Mouse (Mus musculus) granulocyte monocyte progenitor cell, adult 5-6 weeks (primary cell): ENCODE results near the gene Scnn1a. TPM values are rescaled to one million over a fixed set of nuclear protein-coding genes. Genes with fewer than 3 reads are reported as not detected.

ENCODE experiments used
- ATAC-seq: replicated peaks from 2 replicates; pipeline ENCODE4 v1.8.0; 2016; ENCODE audit warnings: mild to moderate bottlenecking, moderate TSS enrichment, inconsistent platforms; ENCODE audit not compliant: poor library complexity, severe bottlenecking
- total RNA-seq, 2 experiments: library from RNA; stranded (forward) in 1 of 2; stranded (reverse) in 1 of 2; fragments of 200-712, 200-1000 nt in 1 of 2; fragments of >200 nt in 1 of 2; fragmentation: Nextera tagmentation in 1 of 2; gene quantifications; 2 replicates each; pipeline ENCODE4 v1.2.3; 2014 to 2017

Scnn1a gene
- total RNA-seq, 2 experiments from 2014 or later = 1.8 to 16.2 TPM

DNA sequence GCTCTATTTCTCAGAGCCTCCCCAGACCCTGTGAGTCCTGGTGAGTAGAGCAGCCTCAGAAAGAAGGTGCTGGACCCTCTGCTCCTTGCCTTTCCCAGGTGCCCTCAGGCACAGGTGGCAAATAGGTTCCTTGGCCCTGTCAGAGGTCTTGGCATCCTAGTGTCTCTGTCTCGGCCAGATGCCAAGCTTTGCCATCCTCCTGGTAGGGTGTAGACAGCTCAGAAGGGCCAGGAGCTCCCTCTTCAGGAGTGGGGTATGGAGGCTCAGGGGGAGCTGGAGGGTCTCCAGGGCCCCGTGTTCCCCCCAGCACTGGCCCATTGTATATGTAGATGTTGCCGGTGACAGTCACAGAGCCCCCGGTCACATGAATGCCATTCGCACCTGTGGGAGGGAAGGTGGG lies 13.4 kb upstream of the Scnn1a start:
- no peak for ATAC-seq

DNA sequence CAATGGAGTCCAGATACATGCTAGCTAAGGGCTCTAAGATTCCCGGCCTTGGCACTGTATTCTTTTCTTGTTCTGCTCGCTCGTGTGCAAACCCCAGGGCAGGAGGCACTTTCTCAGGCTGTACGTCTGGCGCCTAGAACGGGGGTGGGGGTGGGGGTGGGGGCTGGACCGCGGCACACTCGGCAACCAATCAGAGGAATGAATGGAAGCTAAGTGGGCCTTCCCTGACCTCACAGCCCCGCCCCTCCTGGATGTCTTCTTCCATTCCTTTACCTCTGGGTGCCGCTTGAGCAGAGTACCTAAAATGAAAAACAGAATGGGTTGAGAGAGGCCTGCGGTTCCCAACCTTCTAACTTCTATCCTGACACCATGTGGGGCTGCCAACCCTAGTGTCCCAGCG lies 11.5 kb upstream of the Scnn1a start:
- no peak for ATAC-seq

DNA sequence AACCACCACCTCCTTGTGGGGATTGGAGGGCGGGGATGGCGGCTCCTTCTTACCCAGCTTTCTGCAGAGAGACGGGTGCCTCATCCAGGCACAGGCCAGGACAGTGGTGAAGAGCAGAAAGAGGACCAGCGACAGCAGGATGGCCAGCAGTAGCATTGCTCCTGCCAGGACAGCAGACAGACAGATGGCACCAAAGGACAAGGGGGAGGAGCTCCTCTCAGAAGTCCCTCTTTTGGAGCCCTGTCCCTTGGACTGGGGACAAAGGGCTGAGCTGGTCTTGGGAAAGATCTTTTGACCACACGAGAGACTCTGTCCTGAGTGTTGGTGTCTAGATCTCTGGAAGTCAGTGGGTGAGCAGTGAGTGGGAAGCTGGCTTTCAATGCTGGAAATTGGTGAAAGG lies 11.1 kb upstream of the Scnn1a start:
- no peak for ATAC-seq

DNA sequence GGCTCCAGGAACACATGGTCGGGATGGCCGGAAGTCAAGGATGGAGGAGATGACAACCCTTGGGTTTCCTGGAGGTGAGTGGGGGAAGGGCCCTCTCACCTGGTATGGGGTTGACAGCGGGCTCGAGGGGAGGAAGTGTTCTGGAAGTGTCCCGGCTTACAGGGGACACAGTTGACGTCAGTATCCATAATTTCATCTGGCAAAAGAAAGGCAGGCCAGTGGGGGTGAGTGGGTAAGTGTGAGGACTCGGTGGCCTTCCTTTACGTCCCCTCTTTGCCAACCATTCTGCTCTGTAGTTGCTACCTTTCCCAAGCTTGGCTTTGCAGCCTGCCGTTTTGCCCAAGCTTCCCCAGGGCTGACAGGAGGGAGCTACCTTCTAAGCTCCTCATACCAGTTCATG lies 8.3 kb upstream of the Scnn1a start:
- ATAC-seq = no peak

DNA sequence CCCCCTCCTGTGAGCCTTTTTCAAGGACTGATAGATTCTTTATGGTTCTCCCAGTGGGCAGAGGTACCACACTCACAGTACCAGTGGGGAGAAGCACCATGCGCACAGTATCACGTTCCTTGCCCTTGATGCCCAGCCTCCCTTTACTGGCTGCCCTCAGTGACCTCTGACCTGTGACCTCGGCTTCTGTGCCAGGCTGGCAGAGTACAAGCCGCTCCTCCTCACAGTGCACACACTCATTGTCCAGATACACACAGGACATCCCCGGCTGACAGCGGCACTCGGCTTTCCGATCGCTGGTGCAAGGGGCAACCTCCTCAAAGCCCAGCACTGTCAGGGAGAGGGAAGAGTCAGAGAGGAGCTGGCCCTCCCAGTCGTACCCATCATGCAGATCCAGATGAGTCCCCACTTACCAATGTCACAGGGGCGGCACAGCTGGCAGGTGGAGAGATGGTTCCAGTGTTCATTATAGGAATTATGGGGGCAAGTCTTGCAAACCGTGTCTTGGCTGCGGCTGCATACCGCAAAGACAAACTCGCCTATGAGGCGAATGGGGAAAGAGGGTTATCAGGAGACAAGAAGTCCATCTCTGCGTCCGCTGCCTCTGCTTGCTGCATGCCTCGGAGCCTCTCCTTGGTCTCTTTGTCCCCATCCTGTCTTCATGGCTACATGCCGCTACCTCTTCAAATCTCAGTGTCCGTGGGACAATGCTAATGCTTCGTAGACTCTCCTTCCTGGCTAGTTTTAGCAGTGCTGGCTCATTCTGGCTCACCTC lies 7.7 kb upstream of the Scnn1a start:
- no peak; the same call in 1 of the 2 replicates for ATAC-seq

DNA sequence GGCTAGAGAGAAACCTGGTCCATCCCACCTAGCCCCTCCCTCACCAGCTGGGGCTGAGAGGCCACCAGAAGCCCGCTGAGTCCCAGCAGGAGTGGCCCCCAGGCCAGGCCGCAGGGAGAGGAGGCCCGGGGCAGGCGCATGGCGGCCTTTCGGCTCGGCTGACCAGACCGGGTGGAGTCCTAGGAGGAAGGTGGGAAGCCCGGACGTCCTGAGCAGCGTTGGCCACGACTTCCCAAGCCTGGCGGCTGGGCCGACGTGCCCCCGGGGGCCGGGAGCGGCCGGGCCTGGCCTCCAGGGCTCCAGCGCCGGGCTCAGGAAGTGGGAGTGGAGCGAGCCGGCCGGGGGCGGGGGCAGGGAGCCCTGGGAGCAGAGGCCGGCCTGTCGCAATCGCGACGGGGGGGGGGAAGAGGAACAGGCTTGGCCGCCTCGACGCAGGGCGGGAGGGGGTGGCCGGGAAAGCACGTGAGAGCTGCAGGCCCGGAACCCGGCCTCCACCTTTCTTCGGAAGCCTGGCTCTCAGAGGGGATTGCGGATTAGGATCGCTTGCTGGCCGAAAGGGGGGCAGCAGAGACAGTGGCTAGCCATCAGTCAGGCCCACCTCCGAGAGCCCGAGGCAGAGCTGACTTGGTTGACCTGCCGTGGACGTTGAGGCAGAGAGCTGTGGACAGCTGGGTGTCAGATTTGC lies 6.8 kb upstream of the Scnn1a start, which contains the start of gene Ltbr:
Ltbr (minus strand) TSS at position 340 of the 685 bp plus-strand sequence.
- peak; percentile 97 for ATAC-seq

DNA sequence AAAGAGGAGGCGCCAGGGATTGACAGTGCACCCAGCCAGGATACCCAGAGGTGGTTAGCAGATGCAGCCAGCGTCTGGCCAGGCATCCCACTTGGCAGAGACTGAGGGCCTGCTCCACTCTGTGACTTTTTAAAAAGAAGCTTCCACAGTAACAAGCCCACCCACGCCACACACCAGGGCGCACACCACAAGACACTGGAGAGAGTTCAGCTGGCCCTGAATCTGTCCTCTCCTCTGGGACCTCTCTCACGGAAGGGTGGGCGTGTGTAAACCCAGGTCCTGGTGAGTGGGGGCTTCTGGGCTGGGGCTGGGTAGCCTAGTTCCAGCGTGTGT lies 6.3 kb upstream of the Scnn1a start:
- peak; percentile 13 for ATAC-seq

DNA sequence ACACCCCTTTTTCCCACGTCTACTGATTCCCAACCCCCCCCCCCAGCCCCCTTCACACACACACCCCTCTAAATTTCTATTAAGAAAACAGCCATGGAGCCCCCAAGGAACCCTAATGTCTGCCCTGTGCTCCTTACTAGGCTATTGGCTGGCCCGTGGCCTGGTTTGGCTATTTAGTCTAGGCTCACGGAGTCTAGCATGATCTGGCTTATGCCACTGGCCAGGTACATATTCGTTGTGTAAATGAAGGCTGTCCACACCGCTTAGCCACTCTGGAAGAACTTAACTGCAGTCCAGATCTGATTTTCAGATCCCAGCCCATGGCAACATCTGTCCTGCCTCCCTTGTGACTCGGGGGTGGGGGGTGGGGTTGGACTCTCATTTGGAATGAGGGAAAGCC lies 5.7 kb upstream of the Scnn1a start:
- ATAC-seq = no peak

DNA sequence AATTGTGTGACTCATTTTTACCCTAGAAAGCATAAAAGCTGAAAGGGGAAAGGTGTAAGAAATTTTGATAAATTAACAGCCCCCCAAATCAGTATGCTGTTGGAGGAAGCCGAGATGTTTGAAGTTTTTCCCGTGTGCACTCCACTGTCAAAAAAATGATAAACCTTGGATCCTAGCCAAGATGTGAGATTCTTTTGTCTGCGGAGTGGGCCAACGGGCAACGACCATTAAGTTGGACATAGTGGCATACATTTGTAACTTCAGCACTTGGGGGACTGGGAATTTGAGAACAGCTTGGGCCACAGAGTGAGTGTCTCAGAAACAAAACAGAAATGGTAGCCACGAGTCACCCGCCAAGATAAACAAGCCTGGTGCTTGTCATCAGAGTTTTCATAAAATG lies 3.4 kb upstream of the Scnn1a start:
- no peak for ATAC-seq

DNA sequence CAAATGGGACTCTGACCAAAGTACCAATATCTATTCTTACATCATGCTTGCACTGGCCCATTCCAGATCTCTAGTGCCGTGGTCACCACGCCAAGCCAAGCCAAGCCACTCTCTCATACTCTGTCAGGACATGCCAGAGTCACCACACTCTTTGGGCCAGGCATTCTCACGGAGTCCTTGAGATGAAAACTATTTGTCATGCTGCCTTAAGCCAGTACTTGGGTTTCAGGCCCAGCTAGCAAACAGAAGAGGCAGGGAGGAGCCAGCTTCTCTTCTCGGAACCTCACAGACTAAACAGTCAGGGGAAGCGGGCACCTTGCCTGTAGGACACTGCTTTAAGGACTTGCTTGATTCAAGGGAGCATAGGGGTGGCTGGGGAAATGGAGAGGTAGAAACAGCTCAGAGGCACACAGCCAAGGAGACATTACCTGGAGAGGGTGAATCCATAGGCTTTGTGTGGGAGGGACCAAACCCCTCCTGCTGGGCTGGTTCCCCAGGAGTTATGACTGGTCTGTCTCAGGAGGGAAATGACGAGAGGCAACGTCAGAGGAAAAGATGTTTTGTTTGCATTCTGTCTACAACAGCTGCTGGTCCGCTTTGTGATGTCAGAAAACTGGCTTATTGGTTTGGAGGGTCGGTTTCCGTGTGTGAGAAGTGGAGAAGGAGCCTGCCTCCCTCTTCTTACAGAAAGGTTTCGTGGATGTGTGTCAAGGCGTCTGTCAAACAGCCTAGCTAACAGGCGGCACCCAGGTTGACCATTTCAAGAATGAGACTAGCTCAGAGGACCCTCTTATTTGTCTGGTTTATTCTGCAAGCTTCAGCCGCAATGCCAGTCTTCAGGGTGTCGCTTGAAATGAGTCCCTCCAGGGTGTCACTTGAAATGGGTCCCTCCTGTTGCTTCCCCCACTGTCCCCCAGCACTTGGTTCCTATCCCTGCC lies 1.2 kb upstream of the Scnn1a start:
- ATAC-seq = no peak

DNA sequence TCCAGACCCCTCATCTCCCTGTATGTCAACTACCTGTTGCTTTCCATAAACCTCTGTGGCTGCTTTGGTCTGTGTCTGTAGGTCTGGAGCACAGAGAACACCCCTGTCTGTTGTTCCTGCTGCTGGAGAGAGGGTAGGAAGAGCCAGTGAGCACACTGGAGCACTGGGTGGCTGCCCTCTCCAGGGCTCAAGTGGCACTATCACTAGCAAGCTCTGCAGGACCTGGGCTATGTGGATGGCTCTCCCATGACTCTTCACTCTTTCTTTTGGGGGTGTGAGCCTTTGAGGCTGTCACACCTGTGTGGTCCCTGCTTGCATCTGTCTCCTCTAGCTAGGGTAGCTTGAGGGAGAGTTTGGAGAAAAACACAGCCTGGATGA lies 551 bp upstream of the Scnn1a start:
- no peak for ATAC-seq

DNA sequence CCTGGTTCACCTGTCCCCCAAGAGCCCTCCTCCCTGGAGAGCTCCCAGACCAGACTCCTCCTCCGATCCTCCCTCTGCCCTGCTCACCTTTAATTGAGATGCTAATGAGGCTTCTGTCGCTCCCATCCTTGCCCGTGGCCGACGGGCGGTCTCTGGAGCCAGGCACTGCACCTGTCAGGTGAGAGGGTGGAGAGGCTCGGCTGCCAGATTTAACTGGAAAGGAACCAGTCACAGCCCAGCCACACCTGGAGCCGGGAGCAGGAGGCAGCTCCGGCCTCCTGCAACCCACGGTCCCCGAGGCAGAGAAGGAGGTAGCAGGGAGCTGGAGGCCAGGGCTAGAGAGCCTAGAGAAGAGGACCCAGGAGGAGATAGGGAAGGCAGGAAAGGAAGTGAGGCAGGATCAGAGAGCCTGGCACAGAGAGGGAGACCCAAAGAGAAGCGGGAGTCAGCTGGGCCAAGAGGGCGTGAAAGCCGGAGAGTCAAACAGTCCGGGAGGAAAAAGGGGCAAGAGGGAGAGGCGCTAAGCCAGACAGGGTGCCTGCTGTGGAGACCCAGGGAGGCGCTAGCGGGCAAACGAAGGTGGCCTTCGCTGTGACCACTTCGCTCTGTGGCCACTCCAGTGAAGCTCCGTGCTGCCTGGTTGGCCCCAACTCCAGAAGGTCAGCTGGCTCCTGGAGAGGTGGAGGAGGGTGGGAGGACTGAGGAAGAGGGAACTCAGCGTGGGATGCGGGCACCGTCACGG lies 826 bp downstream of the Scnn1a start:
- ATAC-seq = peak; percentile 8; the same call in 1 of the 2 replicates

DNA sequence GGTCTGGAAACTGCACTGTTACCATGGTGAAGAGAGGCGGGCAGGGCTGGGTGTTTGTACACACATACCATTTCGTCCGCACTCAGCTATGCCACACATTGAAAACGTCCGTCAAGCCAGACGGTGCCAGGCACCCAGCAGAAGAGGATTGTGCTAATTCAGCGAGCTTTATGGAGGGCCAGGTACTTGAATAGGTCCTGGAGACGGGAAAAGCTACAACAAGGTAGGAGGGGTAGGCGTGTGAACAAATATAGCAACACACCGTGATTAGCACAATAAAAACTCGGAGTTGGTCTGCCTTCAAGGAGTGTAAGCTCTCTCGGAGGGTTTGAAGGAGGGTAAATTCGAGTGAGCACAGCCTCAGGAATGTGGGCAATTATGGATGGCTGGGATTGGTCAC lies 2.3 kb downstream of the Scnn1a start:
- ATAC-seq = no peak

DNA sequence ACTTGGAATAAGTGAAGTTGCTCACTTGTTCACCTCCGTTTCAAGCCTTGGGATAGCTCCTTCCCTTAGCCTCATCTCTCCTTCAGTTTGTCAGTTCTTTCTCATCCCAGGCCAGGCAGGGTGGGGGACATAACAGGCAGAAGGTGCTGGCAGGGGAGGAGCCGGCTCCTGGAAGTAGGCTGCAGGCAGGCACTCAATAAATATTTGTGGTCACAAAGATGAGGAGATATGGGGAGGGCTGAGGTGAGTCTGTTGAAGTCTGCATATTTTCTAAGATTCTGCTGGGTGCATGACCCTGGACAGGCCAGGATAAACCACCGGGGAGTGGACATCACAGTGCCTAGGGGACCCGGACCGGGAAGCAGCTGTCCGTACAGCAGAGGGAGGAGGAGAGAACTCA lies 3.1 kb downstream of the Scnn1a start:
- no peak for ATAC-seq

DNA sequence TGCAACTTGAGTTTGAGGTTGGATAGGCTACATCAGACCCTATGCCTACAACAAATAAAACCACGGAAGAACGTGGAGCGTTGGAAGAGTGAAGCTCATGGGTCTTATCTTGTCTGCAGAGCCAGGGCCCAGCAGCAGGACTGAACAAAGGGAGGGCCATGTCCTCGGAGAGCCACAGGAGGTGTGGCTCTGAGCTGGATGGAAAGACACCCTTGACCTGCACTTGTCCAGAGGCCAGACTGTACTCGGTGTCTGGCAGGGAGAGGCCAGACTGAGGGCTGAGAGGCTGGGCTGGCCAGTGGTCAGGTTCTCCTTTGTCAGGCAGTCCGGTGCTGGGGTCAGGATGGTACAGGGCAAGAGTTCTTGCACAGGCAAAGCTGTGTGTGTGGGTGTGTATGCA lies 4.9 kb downstream of the Scnn1a start:
- ATAC-seq = no peak

DNA sequence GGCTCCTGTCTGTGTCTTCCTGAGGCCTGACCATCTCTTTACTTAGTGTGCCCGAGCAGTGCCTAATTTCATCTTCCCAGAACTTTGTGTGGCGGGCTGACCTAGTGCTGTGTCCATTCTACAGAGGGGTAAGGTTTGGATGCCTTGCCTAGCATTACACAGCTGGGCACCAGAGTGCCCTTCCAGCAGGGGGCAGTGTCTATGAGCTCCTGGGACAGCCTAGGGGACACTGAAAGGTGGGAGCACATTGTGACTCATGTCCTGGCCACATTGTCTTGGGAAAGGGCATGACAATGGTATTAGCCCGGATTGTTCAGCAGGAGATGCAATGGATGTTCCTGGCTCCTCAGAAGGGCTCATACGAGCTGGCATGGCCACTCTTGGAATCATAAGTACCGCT lies 7.8 kb downstream of the Scnn1a start:
- ATAC-seq = peak; percentile 54

DNA sequence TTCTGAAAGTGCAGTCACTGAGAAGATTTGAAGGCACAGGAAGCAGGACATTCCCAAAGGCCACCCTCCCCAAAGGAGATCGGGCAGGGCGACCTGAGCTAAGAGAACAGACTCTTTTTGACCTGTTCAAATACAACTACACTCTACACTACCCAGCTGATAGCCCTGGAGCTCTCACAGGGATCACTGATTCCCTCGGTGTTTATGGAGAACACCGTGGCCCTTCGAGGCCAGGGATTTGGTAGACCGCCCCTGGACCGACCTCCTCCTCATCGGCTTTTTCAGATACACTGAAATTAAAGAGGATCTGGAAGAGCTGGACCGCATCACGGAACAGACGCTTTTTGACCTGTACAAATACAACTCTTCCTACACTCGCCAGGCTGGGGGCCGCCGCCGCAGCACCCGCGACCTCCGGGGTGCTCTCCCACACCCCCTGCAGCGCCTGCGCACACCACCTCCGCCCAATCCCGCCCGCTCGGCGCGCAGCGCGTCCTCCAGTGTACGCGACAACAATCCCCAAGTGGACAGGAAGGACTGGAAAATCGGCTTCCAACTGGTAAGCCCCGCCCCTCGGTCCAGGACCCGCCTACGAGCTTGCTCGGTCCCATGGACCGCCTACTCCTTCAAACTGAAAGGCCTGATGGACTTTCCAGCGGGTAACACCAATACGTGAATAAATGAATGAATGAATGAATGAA lies 10.3 kb downstream of the Scnn1a start:
- ATAC-seq = peak; percentile 35

DNA sequence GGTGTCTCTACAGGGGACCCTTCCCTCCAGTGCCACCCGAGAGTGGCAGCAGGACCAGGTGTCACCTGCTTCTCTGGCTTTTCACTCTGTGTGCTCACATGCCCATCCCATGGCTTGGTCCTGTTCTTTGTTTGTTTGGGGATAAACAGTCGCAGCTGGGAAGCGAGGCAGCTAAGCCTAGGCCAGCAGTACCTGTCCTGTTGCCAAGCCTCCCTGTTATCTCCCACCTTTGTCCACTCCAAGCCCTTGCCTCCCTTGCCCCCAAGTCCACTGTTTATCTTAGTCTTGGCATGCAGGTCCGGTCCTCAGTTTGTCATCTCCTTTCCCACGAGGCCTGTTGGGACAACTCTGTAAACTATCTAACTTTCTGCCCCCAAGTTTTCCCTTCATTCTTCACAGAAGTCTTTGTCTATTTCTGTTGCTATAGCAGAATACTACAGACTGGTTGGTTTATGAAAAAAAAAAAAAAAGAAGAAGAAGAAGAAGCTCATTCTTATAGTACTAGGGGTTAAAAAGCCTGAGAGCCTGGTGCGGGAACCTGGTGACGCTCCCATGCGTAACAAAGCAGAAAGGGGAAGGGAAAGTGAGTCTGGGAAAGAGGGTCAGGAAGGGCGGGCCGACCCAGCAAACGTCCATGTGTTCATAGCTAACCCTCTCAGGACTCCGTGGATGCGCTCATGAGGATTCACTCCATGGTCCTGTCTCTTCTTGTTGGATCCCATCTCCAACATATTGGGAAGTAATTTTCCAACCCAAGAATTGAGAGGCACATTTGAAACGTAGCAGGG lies 12.8 kb downstream of the Scnn1a start:
- ATAC-seq = peak; percentile 76

DNA sequence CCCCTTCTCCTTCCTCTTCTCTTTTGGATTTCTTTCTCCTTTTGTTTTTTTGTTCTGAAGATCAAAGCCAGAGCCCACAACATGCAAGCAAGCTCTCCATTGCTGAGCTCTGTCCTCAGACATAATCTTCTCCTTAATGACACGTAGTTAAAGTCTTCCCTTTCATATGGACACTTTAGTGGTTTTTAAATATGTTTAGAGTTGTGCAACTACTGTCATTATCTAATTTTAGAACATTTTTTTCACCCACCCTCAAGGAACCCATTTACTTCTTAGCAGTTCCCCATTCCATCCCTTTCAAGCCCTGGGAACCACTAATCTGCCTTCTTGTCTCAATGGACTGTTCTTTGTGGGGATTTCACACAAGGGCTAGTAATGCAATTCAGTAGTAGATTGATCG lies 13.9 kb downstream of the Scnn1a start:
- ATAC-seq = peak; percentile 50
